Mouse (Mus musculus) urinary bladder, adult 2 months (tissue): Measurements from ENCODE around the gene Etnppl. TPM values are rescaled to one million over a fixed set of nuclear protein-coding genes. Genes with fewer than 3 reads are reported as not detected.

Experiments used
- DNase-seq: peaks from one replicate; pipeline ENCODE4 v3.0.0; 2022; ENCODE audit warnings: low spot score
- polyA plus RNA-seq: library from polyadenylated mRNA; depleted of rRNA; stranded (reverse); fragments of >200 nt; gene quantifications from 2 replicates; pipeline ENCODE4 v1.2.3, GENCODE M21; 2012; rRNA removed

Etnppl gene
- polyA plus RNA-seq, 1 experiment = not detected

- DNase-seq = no peak
Observed at GRCm38 (mm10) chr3:130677671-130678460, 60.6 kb downstream of the Etnppl start.

- DNase-seq = no peak
Observed at GRCm38 (mm10) chr3:130681226-130681625, 64.0 kb downstream of the Etnppl start.

- DNase-seq = no peak
Observed at GRCm38 (mm10) chr3:130682183-130682582, 64.9 kb downstream of the Etnppl start.

- DNase-seq = no peak
Observed at GRCm38 (mm10) chr3:130683836-130684235, 66.6 kb downstream of the Etnppl start.

GRCm38 (mm10) chr3:130684276-130685013 is 67.2 kb downstream of the Etnppl start:
- no peak for DNase-seq

GRCm38 (mm10) chr3:130685014-130685366 is 67.7 kb downstream of the Etnppl start:
- no peak for DNase-seq

GRCm38 (mm10) chr3:130687051-130687450 is 69.8 kb downstream of the Etnppl start:
- no peak for DNase-seq

Other genes with a start within 250 kb of the Etnppl start
- 89.6 and 103 TPM in 2 replicates for gene Ostc, start 92.0 kb downstream of the Etnppl start, polyA plus RNA-seq
- gene Rpl34, start 113.0 kb downstream of the Etnppl start, polyA plus RNA-seq = 2,153 and 2,445 TPM in 2 replicates